Mouse (Mus musculus): ENCODE data around the gene Spaar. TPM values are rescaled to one million over a fixed set of nuclear protein-coding genes. Genes with fewer than 3 reads are reported as not detected.

Gene Spaar
- total and polyA plus RNA-seq, 3 experiments: 4.4 to 5.2 (median 4.8) TPM

GRCm38 (mm10) chr4:43729126-43729525 lies 708 bp upstream of the Spaar start:
- Histone ChIP-seq H3K9ac (ENCODE audit: low read depth, low read length) (peak overlapping the region; percentile 40), H3K27ac (peak overlapping the region; percentile 96), H3K27me3 (ENCODE audit: control insufficient read depth, insufficient read depth, low read length) (no peaks in the 10 kb centered on the region), H3K79me2 (replicated peaks; ENCODE audit: control insufficient read depth, insufficient read depth, low read length) (no peaks in the 10 kb centered on the region), H3K4me1 (ENCODE audit: control insufficient read depth, insufficient read depth, low read length) (peaks cover 39% of the 10 kb centered on the region), H3K4me3 (peak overlapping the region; percentile 27), H3K36me3 (ENCODE audit: control insufficient read depth, insufficient read depth, low read length) (no peaks in the 10 kb centered on the region)
- no peak for DNase-seq
- WGBS: 29% methylated on average over 3 of the region's 3 CpGs
- intact Hi-C loops (cut with DNase I): no loop called here
- TF ChIP-seq CTCF (IDR thresholded peaks at IDR 0.05): no peak
- TF ChIP-seq EP300 (IDR thresholded peaks at IDR 0.05; ENCODE audit: insufficient read depth, low read depth, low read length): no peak
- TF ChIP-seq POLR2A (IDR thresholded peaks at IDR 0.05; ENCODE audit: insufficient read depth, low read depth, low read length): no peak

GRCm38 (mm10) chr4:43730750-43731297 lies 990 bp downstream of the Spaar start:
- Histone ChIP-seq H3K4me1 (ENCODE audit: control insufficient read depth, insufficient read depth, low read length) (peaks cover 44% of the 10 kb centered on the region), H3K36me3 (ENCODE audit: control insufficient read depth, insufficient read depth, low read length) (no peaks in the 10 kb centered on the region), H3K27ac (peak overlapping the region; percentile 96), H3K9ac (ENCODE audit: low read depth, low read length) (peak overlapping the region; percentile 58), H3K27me3 (ENCODE audit: control insufficient read depth, insufficient read depth, low read length) (no peaks in the 10 kb centered on the region), H3K79me2 (replicated peaks; ENCODE audit: control insufficient read depth, insufficient read depth, low read length) (no peaks in the 10 kb centered on the region), H3K4me3 (peak overlapping the region; percentile 49)
- no peak for TF ChIP-seq EP300 (IDR thresholded peaks at IDR 0.05; ENCODE audit: insufficient read depth, low read depth, low read length)
- peak; percentile 72 for TF ChIP-seq CTCF (IDR thresholded peaks at IDR 0.05)
- WGBS: 58% methylated on average over 21 of the region's 21 CpGs
- intact Hi-C loops (cut with DNase I): no loop called here
- DNase-seq: peak; percentile 64 to 67

GRCm38 (mm10) chr4:43732171-43732570 lies 2.3 kb downstream of the Spaar start:
- TF ChIP-seq POLR2A (IDR thresholded peaks at IDR 0.05; ENCODE audit: insufficient read depth, low read depth, low read length) (no peak), CTCF (IDR thresholded peaks at IDR 0.05) (no peak), EP300 (IDR thresholded peaks at IDR 0.05; ENCODE audit: insufficient read depth, low read depth, low read length) (no peak)
- peak; percentile 39 for DNase-seq
- no peaks in the 10 kb centered on the region for H3K36me3 ChIP-seq (ENCODE audit: control insufficient read depth, insufficient read depth, low read length)
- intact Hi-C loops (cut with DNase I): loop anchor here (2.0 kb wide), 1 partner anchor 145 kb away; no protein-coding TSS in a partner anchor
- WGBS: 6% methylated on average over 1 of the region's 1 CpGs
- peaks cover 47% of the 10 kb centered on the region for H3K4me1 ChIP-seq (ENCODE audit: control insufficient read depth, insufficient read depth, low read length)
- no peaks in the 10 kb centered on the region for H3K79me2 ChIP-seq (replicated peaks; ENCODE audit: control insufficient read depth, insufficient read depth, low read length)
- H3K9ac ChIP-seq (ENCODE audit: low read depth, low read length): peak overlapping the region; percentile 52
- H3K27me3 ChIP-seq (ENCODE audit: control insufficient read depth, insufficient read depth, low read length): no peaks in the 10 kb centered on the region
- H3K27ac ChIP-seq: peak overlapping the region; percentile 96
- H3K4me3 ChIP-seq: peak overlapping the region; percentile 49

DNA sequence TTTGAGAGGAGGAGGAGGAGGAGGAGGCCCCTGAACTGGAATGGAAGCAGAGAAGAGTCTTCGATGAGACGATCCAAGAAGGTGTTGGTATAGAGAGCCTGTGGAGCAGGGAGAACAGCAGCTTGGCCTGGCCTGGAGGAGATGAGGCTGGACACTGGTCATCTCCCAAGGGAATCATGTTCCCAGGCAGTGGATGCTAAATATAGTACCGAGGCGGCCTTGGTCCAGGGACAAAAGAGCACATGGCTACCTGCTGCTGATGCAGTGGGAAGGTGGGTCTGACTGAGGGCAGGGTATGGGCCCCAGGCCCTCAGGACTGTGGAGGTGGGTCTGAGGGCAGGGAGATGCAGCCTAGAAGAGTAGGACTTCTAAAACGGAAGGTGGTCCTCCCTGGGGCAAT lies 3.4 kb downstream of the Spaar start:
- intact Hi-C loops (cut with DNase I): loop anchor here (2.0 kb wide), 1 partner anchor 146 kb away; no protein-coding TSS in a partner anchor
- Histone ChIP-seq H3K36me3 (ENCODE audit: control insufficient read depth, insufficient read depth, low read length) (no peaks in the 10 kb centered on the region), H3K79me2 (replicated peaks; ENCODE audit: control insufficient read depth, insufficient read depth, low read length) (no peaks in the 10 kb centered on the region), H3K27ac (peak overlapping the region; percentile 76), H3K4me1 (ENCODE audit: control insufficient read depth, insufficient read depth, low read length) (peaks cover 42% of the 10 kb centered on the region), H3K27me3 (ENCODE audit: control insufficient read depth, insufficient read depth, low read length) (no peaks in the 10 kb centered on the region), H3K9ac (ENCODE audit: low read depth, low read length) (peak overlapping the region; percentile 52), H3K4me3 (peak overlapping the region; percentile 37)
- DNase-seq: peak; percentile 50 to 53
- no peak for TF ChIP-seq EP300 (IDR thresholded peaks at IDR 0.05; ENCODE audit: insufficient read depth, low read depth, low read length)
- no peak for TF ChIP-seq CTCF (IDR thresholded peaks at IDR 0.05)
- no peak; the same call in 1 of the 2 replicates for TF ChIP-seq POLR2A (IDR thresholded peaks at IDR 0.05; ENCODE audit: insufficient read depth, low read depth, low read length)
- WGBS: 34% methylated on average over 5 of the region's 5 CpGs

GRCm38 (mm10) chr4:43737144-43737543 lies 7.3 kb downstream of the Spaar start:
- no peak for DNase-seq
- Histone ChIP-seq H3K27me3 (ENCODE audit: control insufficient read depth, insufficient read depth, low read length) (no peaks in the 10 kb centered on the region), H3K27ac (peak overlapping the region; percentile 32), H3K9ac (ENCODE audit: low read depth, low read length) (no peak overlapping the region), H3K36me3 (ENCODE audit: control insufficient read depth, insufficient read depth, low read length) (no peaks in the 10 kb centered on the region; the same call in 1 of the 2 replicates), H3K79me2 (replicated peaks; ENCODE audit: control insufficient read depth, insufficient read depth, low read length) (no peaks in the 10 kb centered on the region), H3K4me3 (no peak overlapping the region), H3K4me1 (ENCODE audit: control insufficient read depth, insufficient read depth, low read length) (peaks cover 32% of the 10 kb centered on the region)
- intact Hi-C loops (cut with DNase I): no loop called here
- TF ChIP-seq CTCF (IDR thresholded peaks at IDR 0.05): no peak
- no peak for TF ChIP-seq EP300 (IDR thresholded peaks at IDR 0.05; ENCODE audit: insufficient read depth, low read depth, low read length)
- no peak for TF ChIP-seq POLR2A (IDR thresholded peaks at IDR 0.05; ENCODE audit: insufficient read depth, low read depth, low read length)
- WGBS: 50% methylated on average over 6 of the region's 6 CpGs

GRCm38 (mm10) chr4:43738989-43739674 lies 9.3 kb downstream of the Spaar start:
- H3K79me2 ChIP-seq (replicated peaks; ENCODE audit: control insufficient read depth, insufficient read depth, low read length): no peaks in the 10 kb centered on the region

More at GRCm38 (mm10) chr4:43738989-43739674, 9.3 kb downstream of the Spaar start:
- Histone ChIP-seq H3K27ac (no peak overlapping the region), H3K9ac (ENCODE audit: low read depth, low read length) (no peak overlapping the region), H3K4me1 (ENCODE audit: control insufficient read depth, insufficient read depth, low read length) (peaks cover 23% of the 10 kb centered on the region), H3K4me3 (no peak overlapping the region), H3K36me3 (ENCODE audit: control insufficient read depth, insufficient read depth, low read length) (no peaks in the 10 kb centered on the region; the same call in 1 of the 2 replicates), H3K27me3 (ENCODE audit: control insufficient read depth, insufficient read depth, low read length) (no peaks in the 10 kb centered on the region)
- no peak for TF ChIP-seq CTCF (IDR thresholded peaks at IDR 0.05)
- TF ChIP-seq POLR2A (IDR thresholded peaks at IDR 0.05; ENCODE audit: insufficient read depth, low read depth, low read length): no peak
- TF ChIP-seq EP300 (IDR thresholded peaks at IDR 0.05; ENCODE audit: insufficient read depth, low read depth, low read length): no peak
- 69% methylated on average over 8 of the region's 8 CpGs for WGBS
- no peak for DNase-seq
- intact Hi-C loops (cut with DNase I): no loop called here
